Mouse (Mus musculus) gastrocnemius, postnatal 4 days (tissue): ENCODE measurements around the gene Nit1. TPM values are rescaled to one million over a fixed set of nuclear protein-coding genes. Genes with fewer than 3 reads are reported as not detected.

Source experiments
- DNase-seq, 2 experiments: peaks; one replicate each; pipeline ENCODE4 v3.0.0; 2021 to 2022; ENCODE audit warnings: low spot score in 2 of 2, mixed read lengths in 2 of 2
- long read RNA-seq, 2 experiments: library from polyadenylated mRNA; stranded (forward); transcript quantifications; one replicate each; pipeline ENCODE4 v2.0.0; 2021
- total RNA-seq, 2 experiments: library from RNA; stranded (reverse); gene quantifications; 2 replicates each; pipeline ENCODE4 v1.2.3; 2021

Nit1 gene
- total RNA-seq, result 10 to 100 TPM; 22.4 to 24.9 TPM
- long read RNA-seq, experiment 1, transcript Nit1-202 (7 exons, 1,335 nt), result major isoform, 9 of 33 reads
- long read RNA-seq, experiment 1, partial matches to known transcripts, result 2 of 33 reads
- long read RNA-seq, experiment 1, other reads (novel, unspliced or antisense), result 16 of 33 reads
- long read RNA-seq, experiment 2, transcript Nit1-202 (7 exons, 1,335 nt), result major isoform, 6 of 33 reads
- long read RNA-seq, experiment 2, partial matches to known transcripts, result 5 of 33 reads
- long read RNA-seq, experiment 2, other reads (novel, unspliced or antisense), result 20 of 33 reads

DNA sequence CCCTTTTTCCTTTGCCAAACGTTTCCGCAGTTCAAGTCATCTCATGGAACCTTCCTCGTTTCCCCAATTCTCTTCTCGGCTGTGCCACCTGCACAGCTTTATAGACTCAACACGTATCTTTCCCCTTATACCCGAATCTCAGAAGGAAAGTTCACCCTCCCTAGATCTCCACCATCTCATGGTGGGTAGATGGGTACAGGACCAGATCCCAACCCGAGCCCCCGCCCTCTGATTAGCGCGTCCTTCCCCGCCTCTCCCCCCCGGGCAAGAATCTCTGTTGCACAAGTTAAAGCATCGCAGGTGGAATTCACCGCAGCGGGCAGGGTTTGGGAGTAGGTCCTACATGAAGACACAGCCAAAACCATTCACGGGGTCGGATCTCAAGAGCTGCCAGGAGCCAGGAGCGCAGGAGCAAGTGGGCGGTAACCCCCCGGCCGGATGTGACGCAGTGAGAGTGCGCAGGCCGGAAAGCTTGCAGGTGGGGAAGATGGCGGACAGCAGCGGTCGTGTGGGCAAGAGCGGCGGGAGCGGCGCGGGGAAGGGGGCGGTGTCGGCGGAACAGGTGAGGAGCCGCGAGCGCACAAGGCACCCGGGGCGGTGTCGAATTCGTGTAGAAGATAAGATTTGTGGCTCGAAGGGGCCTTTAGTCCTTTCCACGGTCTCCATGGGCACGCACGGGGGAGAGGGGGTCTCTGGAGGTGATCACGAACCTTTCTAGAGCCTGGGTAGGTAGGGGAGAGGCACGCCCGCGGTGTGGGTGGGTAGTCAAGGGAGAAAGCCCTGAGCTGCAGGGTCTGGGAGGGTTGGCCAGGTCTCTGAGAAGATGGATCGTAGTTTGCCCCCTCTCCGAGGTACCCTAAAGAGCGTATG, at the start of gene Nit1, which contains the start of gene Pfdn2:
Gene Nit1, minus strand, starts transcription at position 422 of the 870 bp plus-strand sequence.
Gene Pfdn2, plus strand, starts transcription at position 446 of the 870 bp plus-strand sequence.
- peak; percentile 79 to 90 for DNase-seq

DNA sequence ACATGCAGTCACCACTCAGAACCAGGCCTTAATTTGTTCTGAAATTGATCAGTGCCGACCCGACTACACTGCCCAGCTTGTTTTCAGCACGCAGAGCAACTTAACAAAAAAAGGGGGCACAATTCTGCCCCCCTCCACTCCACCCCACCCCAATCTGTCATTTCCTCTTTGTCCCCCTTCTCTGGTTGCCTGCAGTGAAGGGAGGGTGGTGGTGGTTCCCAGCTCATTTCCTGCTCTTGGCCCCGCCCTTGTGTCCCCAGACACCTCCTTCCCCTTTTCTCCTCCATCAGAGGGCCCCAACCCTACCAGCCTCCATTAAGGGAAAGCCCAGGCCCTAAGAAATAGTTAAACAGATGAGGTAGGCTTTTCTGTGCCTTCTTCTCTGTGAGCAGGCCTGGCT, 44.7 kb upstream of the Nit1 start:
- no peak for DNase-seq

DNA sequence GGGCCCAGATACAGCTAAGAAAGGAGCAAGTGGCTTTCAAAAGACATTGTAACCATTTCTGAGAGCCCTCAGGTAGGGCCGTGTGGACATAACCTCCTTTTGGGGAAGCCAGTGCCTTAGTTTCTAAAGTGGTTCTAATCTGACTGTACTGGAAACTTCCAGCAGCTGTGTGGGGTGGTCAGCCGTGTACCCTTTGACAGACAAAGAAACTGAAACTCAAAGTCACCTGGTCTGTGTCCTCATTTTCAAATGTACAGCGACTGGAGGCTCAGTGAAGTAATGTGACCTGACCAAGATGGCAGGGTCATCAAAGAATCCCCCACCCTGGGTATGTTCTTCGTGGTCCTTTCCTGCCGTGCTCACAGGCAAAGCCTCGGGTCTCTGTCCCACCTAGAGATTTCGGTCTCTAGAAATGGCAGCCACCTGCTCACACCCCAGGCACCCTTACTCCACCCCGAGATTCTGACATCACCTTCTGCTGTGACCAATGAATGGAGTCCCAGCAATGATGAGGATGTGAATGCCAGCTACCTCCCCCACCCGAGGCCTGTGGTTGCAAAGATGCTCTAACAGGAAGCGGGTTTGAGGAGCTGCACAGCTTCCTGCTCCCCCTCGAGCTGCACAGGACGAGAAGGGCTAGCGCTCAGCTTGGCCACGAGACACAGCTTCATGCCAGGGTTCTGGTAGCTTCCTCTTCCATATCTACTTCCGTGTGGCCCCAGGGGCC, 43.1 kb upstream of the Nit1 start, which contains the start of gene Arhgap30:
Gene Arhgap30, plus strand, starts transcription at position 579 of the 727 bp plus-strand sequence.
- DNase-seq, result no peak

DNA sequence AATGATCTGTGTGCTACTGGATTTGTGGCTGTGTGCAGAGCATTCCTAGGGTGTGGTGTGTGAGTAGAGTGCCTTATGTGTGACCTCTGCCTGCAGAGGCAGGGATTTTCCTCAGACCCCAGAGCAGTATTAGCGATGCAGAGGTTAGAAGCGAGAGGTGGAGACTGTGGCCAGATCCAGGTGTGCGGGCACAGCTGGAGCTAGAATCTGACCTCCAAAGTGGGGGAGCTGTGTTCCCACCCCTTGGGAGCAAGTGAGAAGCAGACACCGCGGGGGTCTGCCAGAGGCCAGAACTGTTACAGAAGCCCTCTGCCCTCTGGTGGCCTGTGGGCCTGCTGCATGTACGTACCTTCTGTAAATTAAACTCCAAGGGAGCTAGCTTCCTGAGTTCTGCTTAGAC, 41.7 kb upstream of the Nit1 start:
- DNase-seq, result no peak

DNA sequence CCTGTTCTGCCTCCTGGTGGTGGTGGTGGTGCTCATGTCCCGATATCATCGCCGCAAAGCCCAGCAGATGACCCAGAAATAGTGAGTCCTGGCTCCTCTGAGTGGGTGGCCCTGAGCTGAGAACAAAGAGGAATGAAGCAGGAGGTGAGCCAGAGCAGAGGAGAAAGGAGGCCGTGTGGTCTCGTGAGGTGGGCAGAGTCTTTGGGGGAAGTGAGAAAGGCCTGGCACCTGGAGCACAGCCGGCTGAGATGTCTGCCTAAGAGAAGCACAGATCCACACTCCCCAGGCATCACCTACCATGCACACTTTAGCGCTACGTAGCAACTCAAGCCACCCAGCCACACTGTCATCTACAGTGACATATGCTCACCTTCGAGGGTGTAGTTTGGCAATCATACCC, 39.7 kb upstream of the Nit1 start:
- DNase-seq, result no peak

GRCm38 (mm10) chr1:171384361-171384760, 38.9 kb upstream of the Nit1 start:
- no peak for DNase-seq

- no peak for DNase-seq
Measured at GRCm38 (mm10) chr1:171382096-171382620, 36.7 kb upstream of the Nit1 start.

- peak; percentile 52 to 66 for DNase-seq
Measured at GRCm38 (mm10) chr1:171379935-171380599, 34.6 kb upstream of the Nit1 start.

- no peak for DNase-seq
Measured at GRCm38 (mm10) chr1:171378298-171378697, 32.9 kb upstream of the Nit1 start.

GRCm38 (mm10) chr1:171375646-171376097, 30.2 kb upstream of the Nit1 start:
- DNase-seq, result no peak

DNA sequence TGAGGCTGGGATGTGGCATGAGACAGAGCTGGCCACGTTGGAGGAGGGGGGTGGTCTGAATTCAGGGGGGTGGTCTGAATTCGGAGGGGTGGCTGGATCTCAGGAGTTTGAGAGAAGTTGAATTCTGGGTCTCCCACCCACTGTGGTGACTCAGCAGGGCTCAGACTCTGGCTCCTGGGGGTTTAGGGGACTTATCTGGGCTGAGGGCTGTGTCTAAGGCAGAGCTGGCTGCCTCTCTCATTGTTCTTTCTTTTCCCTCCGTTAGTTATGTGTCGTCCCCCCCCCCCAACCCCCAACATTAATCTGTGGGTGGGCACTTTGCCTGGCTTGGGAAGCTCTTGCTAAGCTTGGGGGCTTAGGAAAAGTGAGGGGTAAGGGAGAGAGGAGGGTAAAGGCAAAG, 28.5 kb upstream of the Nit1 start:
- DNase-seq, result no peak

DNA sequence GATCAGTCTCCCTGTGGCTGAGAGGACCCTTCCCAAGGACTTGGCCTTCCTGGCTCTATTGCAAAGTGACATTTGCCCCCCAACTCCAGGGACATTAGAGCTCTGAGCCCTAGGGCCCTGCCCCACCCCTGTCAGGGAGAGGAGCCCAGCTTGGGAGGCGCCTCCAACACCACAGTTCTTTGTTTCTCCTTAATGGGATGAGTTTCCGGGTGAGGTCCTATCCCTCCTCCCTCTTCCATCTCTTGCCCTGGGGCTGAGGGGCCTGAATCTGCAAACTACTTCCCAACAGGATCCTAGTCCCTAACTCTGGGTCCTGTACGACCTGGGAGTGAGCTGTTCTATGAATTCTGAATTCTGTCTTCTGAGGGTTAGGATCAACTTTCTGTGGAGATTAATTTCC, 27.4 kb upstream of the Nit1 start:
- DNase-seq, result no peak

DNA sequence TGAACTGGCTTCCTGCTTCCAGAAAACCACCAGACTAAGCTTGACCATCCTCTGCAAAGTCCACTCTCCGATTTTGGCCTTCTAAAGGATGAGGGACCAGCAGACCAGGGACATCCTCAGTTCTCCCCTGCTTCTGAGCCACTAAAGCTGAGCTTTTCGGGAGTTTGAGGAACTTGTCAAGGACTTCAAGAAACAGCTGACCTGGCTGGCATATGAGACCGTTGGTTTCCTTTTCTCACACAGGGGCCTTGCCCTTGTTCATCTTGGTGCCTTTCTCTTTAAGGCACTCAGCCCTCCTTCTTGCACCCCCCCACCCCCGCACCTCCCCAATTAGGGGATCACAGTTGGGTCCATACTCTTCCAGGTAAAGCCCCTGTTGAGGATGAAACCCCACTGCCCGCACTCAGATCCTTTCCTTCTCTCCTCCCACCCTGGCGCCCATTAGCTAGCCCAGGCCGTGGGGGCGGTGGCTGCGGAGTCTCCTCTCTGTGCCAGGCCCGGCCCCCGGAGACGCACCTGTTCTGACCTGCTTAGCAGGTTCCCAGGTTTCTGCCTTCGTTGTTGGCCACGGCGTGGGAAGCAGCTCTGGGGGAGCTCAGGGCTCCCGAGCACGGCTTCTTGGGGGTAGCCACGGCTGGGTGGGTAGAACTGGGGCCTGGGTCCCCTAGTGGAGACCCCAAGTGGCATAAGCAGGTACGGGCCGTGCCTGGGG, 24.6 kb upstream of the Nit1 start, which contains the start of gene Nectin4:
Gene Nectin4, plus strand, starts transcription at position 255 of the 712 bp plus-strand sequence.
- DNase-seq, result no peak

DNA sequence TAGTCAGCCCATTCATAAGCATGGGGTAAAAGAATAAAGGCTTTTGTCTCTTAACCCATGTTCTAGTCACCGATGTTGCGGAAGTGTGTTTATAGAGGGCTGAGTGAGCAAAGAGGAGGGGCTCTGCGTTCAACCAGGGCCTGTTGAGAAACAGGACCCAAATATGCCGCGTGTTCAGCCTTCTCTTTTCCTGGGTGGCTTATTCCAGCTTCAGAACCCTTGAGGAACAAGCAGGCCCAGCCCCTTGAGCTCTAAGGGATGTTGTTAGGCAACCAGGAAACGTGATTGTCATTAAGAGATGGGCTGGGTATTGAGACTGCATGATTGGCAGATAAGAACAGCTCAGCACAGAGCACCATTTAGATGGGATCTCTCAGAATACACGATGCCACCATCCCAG, 20.5 kb upstream of the Nit1 start:
- DNase-seq, result no peak

GRCm38 (mm10) chr1:171361106-171362103, 16.0 kb upstream of the Nit1 start:
- DNase-seq, result peak in 1 of 2 experiments; percentile 68

DNA sequence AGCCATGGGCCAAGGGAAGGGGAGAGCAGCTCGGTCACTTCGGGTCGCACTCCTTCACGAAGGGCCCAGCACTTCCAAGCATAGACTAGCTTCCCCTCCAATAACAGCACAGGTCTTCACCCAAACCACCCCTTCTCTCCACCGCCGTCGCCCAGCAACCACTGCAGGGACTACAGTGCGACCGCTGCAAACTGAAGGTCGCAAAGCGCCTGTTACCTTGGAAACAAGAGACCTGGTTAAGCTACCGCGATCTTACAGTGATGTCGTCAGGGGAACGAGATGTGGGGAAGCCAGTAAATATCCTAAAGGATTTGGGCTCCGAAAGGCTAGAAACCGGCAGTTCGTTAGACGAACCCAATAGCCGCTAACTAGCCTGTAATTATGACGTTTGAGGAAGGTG, 15.2 kb upstream of the Nit1 start, which contains the start of gene Klhdc9:
Gene Klhdc9, minus strand, starts transcription at position 143 of the 400 bp plus-strand sequence.
- DNase-seq, result peak; percentile 68 to 87

GRCm38 (mm10) chr1:171360253-171360652, 14.8 kb upstream of the Nit1 start:
- DNase-seq, result no peak

- no peak for DNase-seq
Measured at GRCm38 (mm10) chr1:171358421-171358820, 13.0 kb upstream of the Nit1 start.
